Mouse (Mus musculus): ENCODE measurements around the gene Plekha7.

The Plekha7 gene

GRCm38 (mm10) chr7:116307871-116308631 is at the start of gene Plekha7:
Plekha7 (minus strand) TSS chr7:116308376.
- 0 out of 2 replicates have a peak, but pooled peaks have one; percentile 47 for ATAC-seq (ENCODE audit: insufficient number of reproducible peaks, low FRiP score, low TSS enrichment)

GRCm38 (mm10) chr7:116336226-116336625 is 28.1 kb upstream of the Plekha7 start:
- no peak for ATAC-seq (ENCODE audit: insufficient number of reproducible peaks, low FRiP score, low TSS enrichment)

GRCm38 (mm10) chr7:116335133-116335532 is 27.0 kb upstream of the Plekha7 start:
- ATAC-seq (ENCODE audit: insufficient number of reproducible peaks, low FRiP score, low TSS enrichment): no peak

GRCm38 (mm10) chr7:116334669-116335038 is 26.5 kb upstream of the Plekha7 start:
- ATAC-seq (ENCODE audit: insufficient number of reproducible peaks, low FRiP score, low TSS enrichment): no peak

- ATAC-seq (ENCODE audit: insufficient number of reproducible peaks, low FRiP score, low TSS enrichment): peak; percentile 99
Observed at GRCm38 (mm10) chr7:116333713-116334668, 25.8 kb upstream of the Plekha7 start, which contains the start of gene Rps13. Rps13 (minus strand) TSS chr7:116334195.

GRCm38 (mm10) chr7:116331246-116331645 is 23.1 kb upstream of the Plekha7 start:
- no peak for ATAC-seq (ENCODE audit: insufficient number of reproducible peaks, low FRiP score, low TSS enrichment)

- no peak for ATAC-seq (ENCODE audit: insufficient number of reproducible peaks, low FRiP score, low TSS enrichment)
Observed at GRCm38 (mm10) chr7:116329858-116330257, 21.7 kb upstream of the Plekha7 start.

GRCm38 (mm10) chr7:116328777-116329176 is 20.6 kb upstream of the Plekha7 start:
- no peak for ATAC-seq (ENCODE audit: insufficient number of reproducible peaks, low FRiP score, low TSS enrichment)

- no peak for ATAC-seq (ENCODE audit: insufficient number of reproducible peaks, low FRiP score, low TSS enrichment)
Observed at GRCm38 (mm10) chr7:116327901-116328300, 19.7 kb upstream of the Plekha7 start.

- ATAC-seq (ENCODE audit: insufficient number of reproducible peaks, low FRiP score, low TSS enrichment): peak; percentile 72
Observed at GRCm38 (mm10) chr7:116323331-116323964, 15.3 kb upstream of the Plekha7 start.

GRCm38 (mm10) chr7:116309456-116309855 is 1.3 kb upstream of the Plekha7 start:
- no peak for ATAC-seq (ENCODE audit: insufficient number of reproducible peaks, low FRiP score, low TSS enrichment)

- ATAC-seq (ENCODE audit: insufficient number of reproducible peaks, low FRiP score, low TSS enrichment): no peak
Observed at GRCm38 (mm10) chr7:116308632-116308991, 436 bp upstream of the Plekha7 start.

GRCm38 (mm10) chr7:116307099-116307870 is 891 bp downstream of the Plekha7 start:
- peak; percentile 49; the same call in 1 of the 2 replicates for ATAC-seq (ENCODE audit: insufficient number of reproducible peaks, low FRiP score, low TSS enrichment)

- no peak for ATAC-seq (ENCODE audit: insufficient number of reproducible peaks, low FRiP score, low TSS enrichment)
Observed at GRCm38 (mm10) chr7:116306601-116307000, 1.6 kb downstream of the Plekha7 start.

- ATAC-seq (ENCODE audit: insufficient number of reproducible peaks, low FRiP score, low TSS enrichment): no peak
Observed at GRCm38 (mm10) chr7:116301661-116302311, 6.4 kb downstream of the Plekha7 start.

- no peak for ATAC-seq (ENCODE audit: insufficient number of reproducible peaks, low FRiP score, low TSS enrichment)
Observed at GRCm38 (mm10) chr7:116301144-116301543, 7.0 kb downstream of the Plekha7 start.

GRCm38 (mm10) chr7:116298851-116299250 is 9.3 kb downstream of the Plekha7 start:
- no peak for ATAC-seq (ENCODE audit: insufficient number of reproducible peaks, low FRiP score, low TSS enrichment)

GRCm38 (mm10) chr7:116298389-116298788 is 9.8 kb downstream of the Plekha7 start:
- ATAC-seq (ENCODE audit: insufficient number of reproducible peaks, low FRiP score, low TSS enrichment): no peak

- no peak for ATAC-seq (ENCODE audit: insufficient number of reproducible peaks, low FRiP score, low TSS enrichment)
Observed at GRCm38 (mm10) chr7:116294961-116295360, 13.2 kb downstream of the Plekha7 start.

Data from cerebellum, adult (tissue).